Mouse (Mus musculus) liver, embryonic 15.5 days (tissue): ENCODE data around the gene Zfp804b. TPM values are rescaled to one million over a fixed set of nuclear protein-coding genes. Genes with fewer than 3 reads are reported as not detected.

Experiments
- ATAC-seq: fragments of 200-750 bp; cut with Nextera tagmentation; 2 replicates; pipeline ENCODE4 v1.8.0; 2017; ENCODE audit warnings: moderate number of reproducible peaks, mild to moderate bottlenecking, moderate library complexity; ENCODE audit not compliant: insufficient read depth
- H3K27ac ChIP-seq: fragments of 300-500 bp; sonication (generic); replicated peaks from 2 replicates; pipeline ENCODE4 v1.5.1; 2015; ENCODE audit warnings: mild to moderate bottlenecking, inconsistent platforms
- H3K27me3 ChIP-seq: fragments of 300-500 bp; sonication (generic); 2 replicates; pipeline ENCODE4 v1.6.1; 2015; ENCODE audit warnings: mild to moderate bottlenecking, inconsistent platforms
- H3K36me3 ChIP-seq: fragments of 300-500 bp; sonication (generic); replicated peaks from 2 replicates; pipeline ENCODE4 v1.6.1; 2015; ENCODE audit warnings: moderate library complexity, mild to moderate bottlenecking, inconsistent platforms
- H3K4me1 ChIP-seq: fragments of 300-500 bp; sonication (generic); replicated peaks from 2 replicates; pipeline ENCODE4 v1.6.1; 2015; ENCODE audit warnings: inconsistent platforms
- H3K4me2 ChIP-seq: fragments of 300-500 bp; sonication (generic); 2 replicates; pipeline ENCODE4 v1.6.1; 2015; ENCODE audit warnings: moderate library complexity, mild to moderate bottlenecking, inconsistent platforms
- H3K4me3 ChIP-seq: fragments of 300-500 bp; sonication (generic); replicated peaks from 2 replicates; pipeline ENCODE4 v1.5.1; 2015; ENCODE audit warnings: mild to moderate bottlenecking, inconsistent platforms
- H3K9ac ChIP-seq: fragments of 300-500 bp; sonication (generic); 2 replicates; pipeline ENCODE4 v1.6.1; 2015; ENCODE audit warnings: moderate library complexity, mild to moderate bottlenecking, inconsistent platforms
- H3K9me3 ChIP-seq: fragments of 300-500 bp; sonication (generic); replicated peaks from 2 replicates; pipeline ENCODE4 v1.6.1; 2016; ENCODE audit warnings: inconsistent platforms
- WGBS: fragments of 180-500 bp; shearing (Covaris S2); methylation state at CpG from one replicate; pipeline ENCODE4 v1.1.7; 2015; ENCODE audit warnings: mixed read lengths; ENCODE audit not compliant: insufficient replicate concordance; 5-methylcytosine and 5-hydroxymethylcytosine counted together
- polyA plus RNA-seq: library from polyadenylated mRNA; unstranded; fragments of >200 nt; fragmentation: Nextera tagmentation; extraction: Ambion mirVana; gene quantifications from 2 replicates; pipeline ENCODE4 v1.2.1, GENCODE M21; 2015

The Zfp804b gene
- polyA plus RNA-seq, 1 experiment from 2014 or later = 0.14 TPM

DNA sequence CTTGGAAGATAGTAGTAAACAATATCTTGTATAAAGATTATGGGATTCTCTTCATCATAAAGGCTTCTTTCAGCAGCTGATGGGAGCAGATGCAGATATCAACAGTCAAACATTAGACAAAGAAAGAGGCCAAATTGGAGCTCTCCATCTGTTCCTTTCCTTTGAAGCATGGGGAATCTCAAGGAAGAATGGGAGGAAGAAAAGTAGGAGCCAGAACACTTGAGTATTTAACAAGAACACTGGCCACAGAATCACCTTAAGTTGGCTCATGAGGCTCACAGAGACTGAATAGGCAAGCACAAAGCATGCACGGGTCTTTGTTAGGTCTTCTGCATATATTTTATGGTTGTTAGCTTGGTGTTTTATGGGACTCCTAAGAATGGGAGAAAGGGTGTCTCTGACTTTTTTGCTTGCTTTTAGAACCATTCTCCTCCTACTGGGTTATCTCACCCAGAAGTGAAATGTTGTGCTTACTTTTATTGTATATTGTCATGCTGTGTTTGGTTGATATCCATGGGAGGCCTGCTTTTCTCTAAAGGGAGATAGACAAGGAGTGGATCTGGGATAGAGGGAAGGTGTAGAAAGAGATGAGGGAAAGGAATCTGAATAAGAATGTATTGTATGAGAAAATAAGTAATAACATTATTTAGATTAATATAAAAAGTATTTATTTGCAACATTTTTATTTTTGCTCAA is 270.5 kb downstream of the Zfp804b start:
- Histone ChIP-seq H3K9me3 (no peaks in the 10 kb centered on the region), H3K27me3 (no peaks in the 10 kb centered on the region), H3K4me1 (no peaks in the 10 kb centered on the region), H3K4me2 (no peak overlapping the region), H3K36me3 (no peaks in the 10 kb centered on the region), H3K27ac (no peak overlapping the region), H3K9ac (no peak overlapping the region), H3K4me3 (no peak overlapping the region)
- ATAC-seq = no peak
- 53% methylated on average over 1 of the region's 1 CpGs for WGBS

DNA sequence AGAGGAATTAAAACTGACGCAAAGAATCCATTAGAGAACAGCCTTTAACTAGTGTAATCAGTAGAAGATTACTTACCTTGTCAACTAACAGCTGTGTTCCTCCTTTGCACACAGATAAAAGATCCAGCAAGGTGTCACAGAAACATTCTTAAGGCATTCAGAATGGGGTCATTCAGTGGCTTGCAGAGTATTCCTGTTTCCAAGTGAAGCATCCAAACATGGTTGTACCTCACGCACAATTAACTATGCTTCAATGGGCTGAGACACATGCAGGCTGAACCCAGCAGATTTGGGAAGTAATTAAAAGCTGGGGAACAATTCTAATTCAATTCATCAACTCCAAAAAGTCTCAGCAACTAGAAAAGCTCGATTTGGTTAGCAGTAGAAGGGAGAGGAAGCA is 337.1 kb downstream of the Zfp804b start:
- no peak for ATAC-seq
- H3K9me3 ChIP-seq = no peaks in the 10 kb centered on the region
- H3K27ac ChIP-seq = no peak overlapping the region
- 50% methylated on average over 3 of the region's 3 CpGs for WGBS
- no peaks in the 10 kb centered on the region for H3K36me3 ChIP-seq
- H3K27me3 ChIP-seq = no peaks in the 10 kb centered on the region
- no peaks in the 10 kb centered on the region for H3K4me1 ChIP-seq
- H3K9ac ChIP-seq = no peak overlapping the region
- H3K4me2 ChIP-seq = no peak overlapping the region
- no peak overlapping the region for H3K4me3 ChIP-seq

DNA sequence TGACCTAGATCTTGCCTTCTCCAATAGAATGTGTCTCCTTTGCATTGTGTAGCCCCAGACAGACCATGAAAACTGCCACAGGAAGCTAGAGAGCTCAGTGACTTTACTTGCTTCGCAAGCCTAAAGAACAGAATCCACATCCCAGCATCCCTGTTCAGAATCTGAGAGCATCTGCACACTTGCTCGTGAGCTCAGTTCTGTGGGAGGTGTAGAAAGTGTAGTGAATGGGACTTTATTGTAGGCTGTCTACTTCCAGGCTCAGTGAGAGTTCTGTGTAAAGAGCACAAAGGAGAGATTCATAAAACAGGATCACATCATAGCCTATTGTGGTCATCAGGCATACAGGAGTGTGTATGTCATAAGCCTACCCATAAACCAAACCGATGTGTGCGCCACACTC is 360.6 kb downstream of the Zfp804b start:
- no peak overlapping the region for H3K27ac ChIP-seq
- no peak for ATAC-seq
- 61% methylated on average over 4 of the region's 4 CpGs for WGBS
- no peak overlapping the region for H3K4me3 ChIP-seq
- H3K4me2 ChIP-seq = no peak overlapping the region
- no peaks in the 10 kb centered on the region for H3K27me3 ChIP-seq
- no peaks in the 10 kb centered on the region for H3K9me3 ChIP-seq
- no peaks in the 10 kb centered on the region for H3K36me3 ChIP-seq
- H3K9ac ChIP-seq = no peak overlapping the region
- H3K4me1 ChIP-seq = no peaks in the 10 kb centered on the region

DNA sequence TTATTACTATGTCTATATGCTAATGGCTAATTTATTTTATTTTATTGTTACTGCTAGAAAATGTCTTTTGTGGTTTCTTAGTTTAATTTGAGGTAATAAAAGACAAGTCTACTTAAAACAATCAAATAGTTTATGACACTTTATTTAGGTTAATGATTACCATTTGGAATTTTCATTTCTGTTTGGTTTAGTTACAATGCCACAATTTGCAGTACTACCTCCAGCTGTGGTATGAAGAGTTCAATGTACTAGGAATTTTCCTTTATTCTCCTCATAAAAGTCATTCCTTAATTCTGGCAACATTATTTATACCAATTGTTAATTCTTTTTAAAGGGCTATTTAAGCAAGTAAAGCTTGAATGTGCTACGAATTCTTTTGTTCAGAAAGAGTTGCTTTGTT is 409.7 kb downstream of the Zfp804b start:
- no peaks in the 10 kb centered on the region for H3K4me1 ChIP-seq
- no peak for ATAC-seq
- WGBS = 39% methylated on average over 1 of the region's 1 CpGs
- H3K4me2 ChIP-seq = no peak overlapping the region
- H3K4me3 ChIP-seq = no peak overlapping the region
- H3K27me3 ChIP-seq = no peaks in the 10 kb centered on the region
- H3K36me3 ChIP-seq = no peaks in the 10 kb centered on the region
- no peaks in the 10 kb centered on the region for H3K9me3 ChIP-seq
- no peak overlapping the region for H3K27ac ChIP-seq
- no peak overlapping the region for H3K9ac ChIP-seq

DNA sequence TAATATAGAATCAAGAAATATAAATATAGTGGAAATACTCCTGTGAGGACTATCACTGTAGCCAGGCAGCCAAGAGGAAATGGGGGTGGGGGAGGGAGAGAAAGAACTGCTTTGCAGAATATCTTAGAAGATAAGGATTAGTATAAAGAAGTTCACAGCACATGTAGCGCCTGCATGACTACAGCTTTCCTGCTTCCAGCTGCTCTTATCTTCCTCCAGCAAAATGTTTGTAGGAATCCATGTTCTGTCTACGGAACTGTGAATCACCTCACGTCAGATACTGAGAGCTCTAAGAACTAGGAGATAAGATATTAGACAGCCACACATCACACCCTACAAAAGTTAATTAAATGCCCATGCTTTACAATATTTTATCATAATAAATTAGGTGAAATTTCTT is 433.3 kb downstream of the Zfp804b start:
- Histone ChIP-seq H3K27ac (no peak overlapping the region), H3K36me3 (no peaks in the 10 kb centered on the region), H3K4me2 (no peak overlapping the region), H3K9ac (no peak overlapping the region), H3K27me3 (no peaks in the 10 kb centered on the region), H3K4me3 (no peak overlapping the region), H3K4me1 (no peaks in the 10 kb centered on the region), H3K9me3 (no peaks in the 10 kb centered on the region)
- 63% methylated on average over 3 of the region's 3 CpGs for WGBS
- ATAC-seq = no peak

DNA sequence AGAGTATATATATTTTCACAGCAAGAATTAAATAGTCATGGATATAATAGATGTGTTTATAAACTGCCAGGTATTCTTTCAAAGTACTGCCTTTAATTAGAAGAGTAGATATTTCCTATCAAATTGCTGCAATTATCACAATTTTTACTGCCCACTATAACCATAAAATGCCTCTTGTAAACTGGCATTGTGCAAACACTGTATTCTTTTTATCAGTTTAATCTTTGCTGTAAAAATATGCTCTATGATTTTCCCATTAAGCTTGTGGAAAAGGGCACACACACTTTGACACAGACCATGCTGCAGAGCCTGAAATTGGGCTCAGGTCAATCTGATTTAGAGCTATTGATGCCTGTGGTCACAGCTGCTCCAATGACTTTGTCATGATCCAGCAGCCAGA is 463.2 kb downstream of the Zfp804b start:
- Histone ChIP-seq H3K9me3 (no peaks in the 10 kb centered on the region), H3K36me3 (no peaks in the 10 kb centered on the region), H3K4me1 (no peaks in the 10 kb centered on the region), H3K27me3 (no peaks in the 10 kb centered on the region), H3K27ac (no peak overlapping the region), H3K4me3 (no peak overlapping the region), H3K9ac (no peak overlapping the region), H3K4me2 (no peak overlapping the region)
- no peak for ATAC-seq

DNA sequence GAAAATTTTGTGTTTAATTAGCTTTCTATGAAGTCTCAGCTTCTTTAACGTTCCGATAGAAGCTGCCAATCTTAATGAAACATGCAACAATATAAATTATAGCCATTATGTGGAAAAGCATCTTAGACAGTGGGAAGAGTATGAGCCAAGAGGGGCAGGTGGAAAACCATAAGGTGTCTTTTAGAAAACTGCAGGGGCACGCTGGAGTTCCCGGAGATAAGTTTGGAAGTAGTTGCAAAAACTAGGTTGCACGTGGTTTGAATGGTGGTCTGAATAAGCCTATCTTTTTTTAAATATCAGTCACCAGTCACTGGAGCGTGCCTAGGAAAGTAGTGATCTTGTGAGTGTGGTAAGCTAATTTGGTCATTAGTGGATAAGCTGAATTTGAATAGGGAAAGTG is 473.0 kb downstream of the Zfp804b start:
- H3K27ac ChIP-seq = no peak overlapping the region
- ATAC-seq = no peak
- 60% methylated on average over 6 of the region's 6 CpGs for WGBS

DNA sequence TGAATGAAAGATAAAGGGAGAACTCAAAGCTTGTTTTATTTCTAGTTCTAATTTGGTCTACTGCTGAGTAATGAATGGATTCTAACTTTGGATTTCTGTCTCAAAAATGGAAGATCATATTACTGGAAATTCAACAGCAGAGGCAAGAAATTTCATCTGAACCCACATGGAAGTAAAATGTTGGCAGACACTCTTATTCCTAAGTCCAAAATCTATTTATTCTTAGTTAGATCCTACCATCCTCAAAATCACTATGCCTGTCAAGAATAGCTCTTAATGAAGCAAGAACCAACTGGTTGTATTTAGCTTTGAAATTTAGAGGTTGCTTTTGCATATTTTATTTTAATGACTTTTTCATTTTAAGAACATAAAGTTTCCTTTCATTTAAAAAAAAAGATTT is 473.6 kb downstream of the Zfp804b start:
- H3K4me1 ChIP-seq = no peaks in the 10 kb centered on the region
- H3K4me3 ChIP-seq = no peak overlapping the region
- no peaks in the 10 kb centered on the region for H3K9me3 ChIP-seq
- no peak overlapping the region for H3K9ac ChIP-seq
- H3K27ac ChIP-seq = no peak overlapping the region
- no peaks in the 10 kb centered on the region for H3K36me3 ChIP-seq
- H3K4me2 ChIP-seq = no peak overlapping the region
- no peak for ATAC-seq
- H3K27me3 ChIP-seq = no peaks in the 10 kb centered on the region

More for the DNA sequence above, 473.0 kb downstream of the Zfp804b start:
- no peak overlapping the region for H3K4me2 ChIP-seq
- no peaks in the 10 kb centered on the region for H3K9me3 ChIP-seq
- H3K4me1 ChIP-seq = no peaks in the 10 kb centered on the region
- H3K27me3 ChIP-seq = no peaks in the 10 kb centered on the region
- H3K9ac ChIP-seq = no peak overlapping the region
- H3K4me3 ChIP-seq = no peak overlapping the region
- no peaks in the 10 kb centered on the region for H3K36me3 ChIP-seq

DNA sequence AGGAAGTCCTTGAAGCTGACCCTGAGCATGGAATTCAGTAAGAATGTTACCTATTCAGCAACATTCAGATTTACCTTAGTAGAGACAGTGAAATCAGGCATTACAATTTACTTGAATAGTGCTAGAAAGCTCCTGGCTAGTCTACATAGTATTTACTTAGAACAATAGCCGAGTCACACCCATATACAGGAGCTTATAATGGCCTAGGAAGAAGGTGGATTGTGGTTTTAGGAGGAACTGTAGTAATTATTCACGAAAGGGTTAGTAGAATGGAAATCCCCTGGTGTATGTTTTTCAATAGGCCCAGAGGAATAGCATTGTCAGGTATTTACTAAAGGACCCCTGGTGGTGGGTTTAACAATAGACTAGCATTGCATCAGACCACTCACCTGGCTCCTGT is 549.2 kb downstream of the Zfp804b start:
- WGBS = 26% methylated on average over 2 of the region's 2 CpGs
- H3K4me1 ChIP-seq = no peaks in the 10 kb centered on the region
- H3K9me3 ChIP-seq = no peaks in the 10 kb centered on the region
- H3K4me2 ChIP-seq = no peak overlapping the region
- no peak overlapping the region for H3K4me3 ChIP-seq
- no peak for ATAC-seq
- no peaks in the 10 kb centered on the region for H3K27me3 ChIP-seq
- no peak overlapping the region for H3K27ac ChIP-seq
- H3K9ac ChIP-seq = no peak overlapping the region
- no peaks in the 10 kb centered on the region for H3K36me3 ChIP-seq

DNA sequence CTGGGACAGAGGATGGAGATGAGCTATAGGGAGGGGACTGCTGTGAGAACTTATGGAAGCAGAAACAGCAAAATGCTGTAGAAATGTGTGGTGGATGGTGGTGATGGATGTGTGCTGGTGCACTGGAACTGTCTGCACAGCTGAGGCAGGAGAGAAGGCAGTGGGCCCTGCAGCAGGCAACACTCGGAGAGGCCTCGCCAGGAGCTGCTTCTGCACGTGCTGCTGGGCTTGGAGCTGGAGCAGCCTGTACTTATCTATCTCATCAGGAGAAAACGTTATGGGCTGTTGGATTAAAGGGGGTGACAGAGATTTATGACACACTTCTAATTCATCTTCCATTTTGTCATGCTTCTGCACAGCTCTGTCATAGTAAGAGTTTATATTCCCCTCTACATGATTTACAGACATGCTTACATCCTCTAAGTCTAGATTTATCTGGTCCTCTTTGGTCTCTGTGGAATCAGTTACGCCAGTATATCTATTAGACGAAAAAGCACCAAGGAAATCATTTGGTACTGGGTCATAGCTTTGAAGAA is 575.1 kb downstream of the Zfp804b start:
- Histone ChIP-seq H3K36me3 (no peaks in the 10 kb centered on the region), H3K4me3 (no peak overlapping the region), H3K27me3 (no peaks in the 10 kb centered on the region), H3K4me2 (no peak overlapping the region), H3K9me3 (no peaks in the 10 kb centered on the region), H3K9ac (no peak overlapping the region), H3K27ac (no peak overlapping the region), H3K4me1 (no peaks in the 10 kb centered on the region)
- 54% methylated on average over 6 of the region's 6 CpGs for WGBS
- no peak for ATAC-seq
